Mouse (Mus musculus) kidney, embryonic 14.5 days (tissue): Measurements from ENCODE around the gene Jag2. TPM values are rescaled to one million over a fixed set of nuclear protein-coding genes. Genes with fewer than 3 reads are reported as not detected.

Source experiments
- ATAC-seq: fragments of 200-750 bp; cut with Nextera tagmentation; 2 replicates; pipeline ENCODE4 v1.8.0; 2017; ENCODE audit warnings: moderate number of reproducible peaks, mild to moderate bottlenecking, moderate TSS enrichment, moderate library complexity; ENCODE audit not compliant: low FRiP score, low TSS enrichment
- H3K27ac ChIP-seq: fragments of 300-500 bp; sonication (generic); 2 replicates; pipeline ENCODE4 v1.5.1; 2014; ENCODE audit warnings: low read depth, mild to moderate bottlenecking, low read length, moderate library complexity, mixed read lengths
- H3K27me3 ChIP-seq: fragments of 300-500 bp; sonication (generic); 2 replicates; pipeline ENCODE4 v1.6.1; 2014; ENCODE audit warnings: mild to moderate bottlenecking, low read length; ENCODE audit not compliant: control insufficient read depth, insufficient read depth
- H3K36me3 ChIP-seq: fragments of 300-500 bp; sonication (generic); 2 replicates; pipeline ENCODE4 v1.6.1; 2014; ENCODE audit warnings: low read length, mixed read lengths; ENCODE audit not compliant: control insufficient read depth, insufficient read depth
- H3K4me1 ChIP-seq: fragments of 300-500 bp; sonication (generic); 2 replicates; pipeline ENCODE4 v1.6.1; 2014; ENCODE audit warnings: low read length, mixed read lengths; ENCODE audit not compliant: control insufficient read depth, insufficient read depth
- H3K4me2 ChIP-seq: fragments of 300-500 bp; sonication (generic); replicated peaks from 2 replicates; pipeline ENCODE4 v1.6.1; 2014; ENCODE audit warnings: low read depth, mild to moderate bottlenecking, low read length
- H3K4me3 ChIP-seq: fragments of 300-500 bp; sonication (generic); 2 replicates; pipeline ENCODE4 v1.5.1; 2014; ENCODE audit warnings: mild to moderate bottlenecking, low read length
- H3K9ac ChIP-seq: fragments of 300-500 bp; sonication (generic); 2 replicates; pipeline ENCODE4 v1.6.1; 2014; ENCODE audit warnings: low read depth, mild to moderate bottlenecking, low read length, moderate library complexity
- H3K9me3 ChIP-seq: fragments of 300-500 bp; sonication (generic); 2 replicates; pipeline ENCODE4 v1.6.1; 2016; ENCODE audit warnings: low read length; ENCODE audit not compliant: control insufficient read depth
- WGBS: fragments of 180-500 bp; shearing (Covaris S2); extraction: QIAGEN DNeasy Blood & Tissue Kit; methylation state at CpG from one replicate; pipeline ENCODE4 v1.1.7; 2014; 5-methylcytosine and 5-hydroxymethylcytosine counted together
- polyA plus RNA-seq: library from polyadenylated mRNA; unstranded; fragments of >200 nt; fragmentation: Nextera tagmentation; extraction: Ambion mirVana; gene quantifications from 2 replicates; pipeline ENCODE4 v1.2.1, GENCODE M21; 2014

Gene Jag2
- polyA plus RNA-seq, 1 experiment from 2014 or later, result 2.9 TPM

- 51% methylated on average over 4 of the region's 4 CpGs for WGBS
- H3K27me3 ChIP-seq, result peaks cover 7% of the 10 kb centered on the region
- H3K36me3 ChIP-seq, result no peaks in the 10 kb centered on the region
- H3K9me3 ChIP-seq, result no peaks in the 10 kb centered on the region
- H3K4me2 ChIP-seq, result no peak overlapping the region
- H3K4me1 ChIP-seq, result peaks cover 9% of the 10 kb centered on the region
- no peak overlapping the region for H3K27ac ChIP-seq
- H3K4me3 ChIP-seq, result no peak overlapping the region
- ATAC-seq, result no peak
- no peak overlapping the region for H3K9ac ChIP-seq
Observed at GRCm38 (mm10) chr12:112898960-112899359, 30.6 kb downstream of the Jag2 start.

- Histone ChIP-seq H3K9me3 (no peaks in the 10 kb centered on the region), H3K4me1 (peaks cover 9% of the 10 kb centered on the region), H3K36me3 (no peaks in the 10 kb centered on the region), H3K4me3 (no peak overlapping the region), H3K4me2 (no peak overlapping the region), H3K27ac (no peak overlapping the region), H3K9ac (no peak overlapping the region), H3K27me3 (peaks cover 7% of the 10 kb centered on the region)
- ATAC-seq, result no peak
- WGBS, result 53% methylated on average over 12 of the region's 12 CpGs
Observed at GRCm38 (mm10) chr12:112898351-112898750, 31.2 kb downstream of the Jag2 start.

- Histone ChIP-seq H3K4me2 (no peak overlapping the region; the same call in 1 of the 2 replicates), H3K9me3 (no peaks in the 10 kb centered on the region), H3K27ac (peak overlapping the region; percentile 4; the same call in 1 of the 2 replicates)
Observed at GRCm38 (mm10) chr12:112897522-112898212, 31.9 kb downstream of the Jag2 start.

GRCm38 (mm10) chr12:112894969-112895368, 34.6 kb downstream of the Jag2 start:
- Histone ChIP-seq H3K4me1 (peaks cover 9% of the 10 kb centered on the region), H3K4me2 (no peak overlapping the region), H3K9ac (no peak overlapping the region), H3K27me3 (peaks cover 7% of the 10 kb centered on the region), H3K4me3 (no peak overlapping the region), H3K36me3 (no peaks in the 10 kb centered on the region), H3K9me3 (no peaks in the 10 kb centered on the region), H3K27ac (no peak overlapping the region)
- 63% methylated on average over 4 of the region's 4 CpGs for WGBS
- no peak for ATAC-seq

More at GRCm38 (mm10) chr12:112897522-112898212, 31.9 kb downstream of the Jag2 start:
- H3K4me3 ChIP-seq, result no peak overlapping the region
- no peak overlapping the region for H3K9ac ChIP-seq
- H3K4me1 ChIP-seq, result peaks cover 9% of the 10 kb centered on the region
- ATAC-seq, result peak; percentile 88
- 21% methylated on average over 16 of the region's 16 CpGs for WGBS
- peaks cover 7% of the 10 kb centered on the region for H3K27me3 ChIP-seq
- H3K36me3 ChIP-seq, result no peaks in the 10 kb centered on the region

GRCm38 (mm10) chr12:112894303-112894884, 35.2 kb downstream of the Jag2 start:
- ATAC-seq, result no peak
- no peak overlapping the region for H3K4me3 ChIP-seq
- 61% methylated on average over 11 of the region's 11 CpGs for WGBS

GRCm38 (mm10) chr12:112885465-112885864, 44.1 kb downstream of the Jag2 start:
- Histone ChIP-seq H3K9ac (no peak overlapping the region), H3K4me2 (no peak overlapping the region), H3K27ac (no peak overlapping the region), H3K27me3 (no peaks in the 10 kb centered on the region), H3K36me3 (no peaks in the 10 kb centered on the region), H3K9me3 (peaks cover 5% of the 10 kb centered on the region; the same call in 1 of the 2 replicates), H3K4me3 (no peak overlapping the region), H3K4me1 (no peaks in the 10 kb centered on the region)
- ATAC-seq, result no peak
- 45% methylated on average over 7 of the region's 7 CpGs for WGBS

More at GRCm38 (mm10) chr12:112894303-112894884, 35.2 kb downstream of the Jag2 start:
- H3K9me3 ChIP-seq, result no peaks in the 10 kb centered on the region
- H3K27me3 ChIP-seq, result peaks cover 7% of the 10 kb centered on the region
- no peak overlapping the region for H3K9ac ChIP-seq
- H3K4me1 ChIP-seq, result peaks cover 9% of the 10 kb centered on the region
- no peak overlapping the region for H3K27ac ChIP-seq
- H3K36me3 ChIP-seq, result no peaks in the 10 kb centered on the region
- no peak overlapping the region for H3K4me2 ChIP-seq

- peaks cover 6% of the 10 kb centered on the region; the same call in 1 of the 2 replicates for H3K4me1 ChIP-seq
- 77% methylated on average over 6 of the region's 6 CpGs for WGBS
- ATAC-seq, result no peak
- H3K9me3 ChIP-seq, result no peaks in the 10 kb centered on the region
- H3K36me3 ChIP-seq, result no peaks in the 10 kb centered on the region
- H3K4me2 ChIP-seq, result no peak overlapping the region
- H3K27me3 ChIP-seq, result peaks cover 27% of the 10 kb centered on the region
- no peak overlapping the region for H3K27ac ChIP-seq
- H3K4me3 ChIP-seq, result no peak overlapping the region
- no peak overlapping the region for H3K9ac ChIP-seq
Observed at GRCm38 (mm10) chr12:112881301-112881815, 48.2 kb downstream of the Jag2 start.

- Histone ChIP-seq H3K4me2 (no peak overlapping the region), H3K4me3 (no peak overlapping the region), H3K9ac (no peak overlapping the region), H3K4me1 (peaks cover 10% of the 10 kb centered on the region; the same call in 1 of the 2 replicates), H3K27me3 (peaks cover 34% of the 10 kb centered on the region), H3K9me3 (no peaks in the 10 kb centered on the region), H3K27ac (no peak overlapping the region), H3K36me3 (no peaks in the 10 kb centered on the region)
- no peak for ATAC-seq
- WGBS, result 81% methylated on average over 4 of the region's 4 CpGs
Observed at GRCm38 (mm10) chr12:112880661-112881060, 48.9 kb downstream of the Jag2 start.

GRCm38 (mm10) chr12:112879731-112880130, 49.8 kb downstream of the Jag2 start:
- H3K27ac ChIP-seq, result no peak overlapping the region
- peaks cover 43% of the 10 kb centered on the region for H3K27me3 ChIP-seq
- no peak overlapping the region for H3K9ac ChIP-seq
- ATAC-seq, result no peak
- peaks cover 10% of the 10 kb centered on the region; the same call in 1 of the 2 replicates for H3K4me1 ChIP-seq
- H3K36me3 ChIP-seq, result no peaks in the 10 kb centered on the region
- WGBS, result 81% methylated on average over 5 of the region's 5 CpGs
- no peaks in the 10 kb centered on the region for H3K9me3 ChIP-seq
- no peak overlapping the region for H3K4me2 ChIP-seq
- no peak overlapping the region for H3K4me3 ChIP-seq
